Mouse (Mus musculus) urinary bladder, postnatal 25 days (tissue): ENCODE data around the gene Grb14.

Experiments used
- DNase-seq: peaks from one replicate; pipeline ENCODE4 v3.0.0; 2022; ENCODE audit warnings: low spot score

Gene Grb14

DNA sequence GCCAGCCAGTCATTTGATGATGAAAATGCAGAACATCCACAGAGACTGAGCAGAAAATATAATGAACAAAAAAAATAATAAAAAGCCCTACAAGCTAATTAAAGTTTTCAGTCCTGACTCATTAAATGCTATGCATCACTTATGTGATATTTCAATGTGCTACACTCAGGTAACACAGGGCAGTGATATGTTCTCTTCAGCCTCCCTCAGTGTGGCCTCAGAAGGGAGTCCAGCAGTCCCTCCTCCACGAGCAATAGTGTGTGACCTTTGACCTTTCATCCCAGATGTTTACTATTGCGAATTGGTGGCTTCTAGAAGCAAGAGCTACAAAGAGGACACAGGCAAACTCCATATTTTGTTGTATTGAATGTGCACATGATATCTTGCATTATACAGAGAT lies 146.5 kb downstream of the Grb14 start:
- DNase-seq: no peak
